Mouse (Mus musculus) hindlimb bud, embryonic 11.5 days (tissue): ENCODE results near the gene Gm9918.
A peak's percentile ranks its signal among the peaks of the same experiment; 100 is the strongest.

Experiments used
- DNase-seq: peaks from one replicate; pipeline ENCODE4 v3.0.0-alpha.2; 2012; ENCODE audit warnings: low read depth, low spot score; ENCODE audit errors: extremely low spot score

Gm9918 gene

GRCm38 (mm10) chr15:102273982-102274716, 3.8 kb downstream of the Gm9918 start:
- no peak for DNase-seq

DNA sequence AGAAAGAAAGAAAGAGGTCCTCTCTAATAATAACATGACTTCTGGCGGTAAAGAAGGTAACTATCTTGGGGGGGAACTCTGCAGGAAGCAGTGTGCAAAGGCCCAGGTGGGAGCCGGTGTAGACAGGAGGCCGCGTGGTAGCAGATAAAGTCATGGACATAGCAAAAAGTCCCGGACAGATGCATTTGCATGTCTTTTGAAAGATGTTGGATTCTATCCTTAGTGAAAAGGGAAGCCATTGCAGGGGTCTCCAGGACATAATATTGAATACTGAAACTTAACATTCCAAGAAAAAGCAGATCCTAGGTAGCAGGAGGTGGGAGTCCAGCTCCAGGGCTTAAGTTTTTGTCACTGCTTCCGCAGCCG, 8.3 kb downstream of the Gm9918 start:
- DNase-seq: no peak

GRCm38 (mm10) chr15:102279092-102279782, 8.9 kb downstream of the Gm9918 start, which contains the start of gene Mfsd5:
Gene Mfsd5, plus strand, starts transcription at chr15:102279454.
- DNase-seq: no peak

GRCm38 (mm10) chr15:102279783-102280520, 9.6 kb downstream of the Gm9918 start:
- DNase-seq: no peak

GRCm38 (mm10) chr15:102280623-102281022, 10.3 kb downstream of the Gm9918 start:
- no peak for DNase-seq

- DNase-seq: no peak
Measured at GRCm38 (mm10) chr15:102282463-102283292, 12.3 kb downstream of the Gm9918 start.

DNA sequence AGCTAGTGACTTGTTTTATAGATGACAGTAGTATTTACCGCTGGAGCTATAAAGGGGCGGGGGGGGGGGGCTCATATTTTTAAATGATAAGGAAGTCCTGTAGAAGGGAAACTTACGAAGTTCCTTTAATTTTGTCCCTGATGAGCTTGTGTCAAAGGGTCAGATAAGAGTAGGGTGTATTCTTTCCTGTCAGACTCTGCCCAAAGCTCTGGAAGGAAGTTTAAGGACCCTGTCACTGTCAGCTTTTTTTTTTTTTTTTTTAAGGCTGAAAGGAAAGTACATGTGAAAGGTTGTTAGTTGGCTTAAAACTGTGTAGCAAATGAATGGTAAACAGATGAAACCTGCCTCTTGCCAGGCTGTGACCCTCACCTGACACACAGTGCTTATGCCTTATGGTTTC, 13.3 kb downstream of the Gm9918 start:
- DNase-seq: no peak

DNA sequence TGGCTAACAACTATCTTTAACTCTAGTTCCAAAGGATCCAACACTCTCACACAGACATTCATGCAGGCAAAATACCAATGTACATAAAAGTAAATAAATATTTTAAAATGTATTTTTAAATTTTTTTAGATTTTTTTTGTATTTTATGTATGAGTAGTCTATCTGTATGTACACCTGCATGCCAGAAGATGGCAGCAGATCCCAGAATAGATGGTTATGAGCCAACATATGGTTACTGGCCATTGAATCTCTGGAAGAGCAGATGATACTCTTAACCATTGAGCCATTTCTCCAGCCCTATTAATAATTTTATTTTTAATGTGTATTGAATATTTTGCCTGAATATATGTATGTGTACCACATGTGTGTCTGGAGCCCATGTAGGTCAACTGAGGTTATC, 17.0 kb downstream of the Gm9918 start:
- no peak for DNase-seq

- peak; percentile 85 for DNase-seq
Measured at GRCm38 (mm10) chr15:102295633-102296367, 25.4 kb downstream of the Gm9918 start, which contains the start of gene Espl1. Gene Espl1, plus strand, starts transcription at chr15:102296266.

GRCm38 (mm10) chr15:102296368-102297006, 26.1 kb downstream of the Gm9918 start:
- DNase-seq: no peak

- no peak for DNase-seq
Measured at GRCm38 (mm10) chr15:102302542-102302941, 32.2 kb downstream of the Gm9918 start.

- DNase-seq: no peak
Measured at GRCm38 (mm10) chr15:102308717-102309116, 38.4 kb downstream of the Gm9918 start.

DNA sequence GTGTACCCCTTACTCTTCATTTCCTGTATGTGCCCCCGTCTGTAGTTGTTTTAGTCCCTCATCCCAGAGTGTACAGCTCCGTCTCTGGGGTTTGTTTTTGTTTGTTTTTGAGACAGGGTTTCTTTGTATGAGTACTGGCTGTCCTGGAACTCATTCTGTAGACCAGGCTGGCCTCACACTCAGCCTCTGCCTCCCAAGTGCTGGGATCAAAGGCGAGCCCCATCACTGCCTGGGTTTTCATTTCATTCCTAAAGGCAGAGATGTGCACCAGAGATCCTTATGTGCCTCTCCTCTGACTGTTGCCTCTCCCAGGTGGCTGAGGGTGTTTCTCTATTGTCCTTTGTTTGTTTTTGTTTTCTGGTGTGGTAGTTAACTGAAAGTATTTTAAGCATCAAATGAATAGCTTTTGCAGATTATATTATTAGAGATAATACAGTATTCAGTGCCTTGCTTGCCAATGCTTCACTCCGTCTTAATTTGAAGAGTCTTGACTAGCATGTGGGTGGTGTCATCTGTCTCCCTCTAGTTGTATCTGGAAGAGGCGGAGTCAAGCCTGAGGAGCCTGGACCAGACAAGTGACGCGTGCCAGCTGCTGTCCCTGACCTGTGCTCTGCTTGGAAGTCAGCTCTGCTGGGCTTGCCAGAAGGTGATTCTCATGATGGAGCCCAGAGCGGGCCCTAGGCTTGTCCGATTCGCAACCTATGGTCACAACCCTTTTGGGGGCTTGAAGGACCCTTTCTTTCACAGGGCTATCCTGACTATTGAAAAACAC, 39.9 kb downstream of the Gm9918 start:
- DNase-seq: no peak

- no peak for DNase-seq
Measured at GRCm38 (mm10) chr15:102311489-102311888, 41.1 kb downstream of the Gm9918 start.

DNA sequence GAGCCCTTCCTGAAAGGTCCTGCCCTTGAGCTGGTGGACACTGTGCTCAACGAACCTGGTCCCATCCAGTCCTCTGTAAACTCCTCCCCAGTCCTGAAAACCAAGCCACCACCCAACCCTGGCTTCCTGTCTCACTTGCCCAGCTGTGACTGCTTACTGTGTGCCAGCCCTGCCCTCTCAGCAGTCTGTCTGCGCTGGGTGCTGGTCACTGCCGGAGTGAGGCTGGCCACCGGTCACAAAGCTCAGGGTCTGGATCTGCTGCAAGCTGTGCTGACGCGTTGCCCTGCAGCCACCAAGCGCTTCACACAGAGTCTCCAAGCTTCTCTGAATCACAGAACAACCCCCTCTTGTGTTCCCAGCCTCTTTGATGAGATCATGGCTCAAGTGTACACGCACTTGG, 44.9 kb downstream of the Gm9918 start:
- DNase-seq: no peak

DNA sequence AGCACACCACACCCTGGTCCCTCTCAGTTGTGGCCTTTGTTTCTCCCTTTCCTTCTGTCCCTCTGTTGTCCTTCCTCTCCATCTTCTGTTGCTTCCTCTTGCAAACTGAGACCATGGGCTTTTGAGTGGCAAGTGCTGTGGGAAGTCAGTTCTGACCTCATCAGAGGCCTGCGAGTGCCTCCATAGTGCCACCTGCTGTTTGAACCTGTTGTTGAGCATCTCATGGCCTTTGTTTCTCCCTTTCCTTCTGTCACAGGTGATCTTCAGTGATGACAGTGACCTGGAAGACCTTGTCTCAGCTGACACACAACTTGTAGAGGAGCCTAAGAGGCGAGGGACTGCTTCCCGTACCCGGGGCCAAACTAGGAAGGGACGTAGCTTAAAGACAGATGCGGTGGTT, 45.9 kb downstream of the Gm9918 start:
- no peak for DNase-seq
